Mouse (Mus musculus) gastrocnemius, postnatal 14 days (tissue): Measurements from ENCODE around the gene Pik3cd. TPM values are rescaled to one million over a fixed set of nuclear protein-coding genes. Genes with fewer than 3 reads are reported as not detected.
A peak's percentile ranks its signal among the peaks of the same experiment; 100 is the strongest.

Source experiments
- DNase-seq: peaks from one replicate; pipeline ENCODE4 v3.0.0; 2021; ENCODE audit warnings: mixed read lengths
- intact Hi-C: fragments of 180-260 bp; cut with DNase I; formaldehyde crosslinking; loops from one replicate; pipeline ENCODE4 v1.15.1; 2025; ENCODE audit warnings: low total_unique reads
- total RNA-seq, 2 experiments: library from RNA; stranded (reverse); gene quantifications; 2 replicates each; pipeline ENCODE4 v1.2.3; 2021

The Pik3cd gene
- total RNA-seq, 2 experiments from 2014 or later: 10.1 to 12.6 TPM

DNA sequence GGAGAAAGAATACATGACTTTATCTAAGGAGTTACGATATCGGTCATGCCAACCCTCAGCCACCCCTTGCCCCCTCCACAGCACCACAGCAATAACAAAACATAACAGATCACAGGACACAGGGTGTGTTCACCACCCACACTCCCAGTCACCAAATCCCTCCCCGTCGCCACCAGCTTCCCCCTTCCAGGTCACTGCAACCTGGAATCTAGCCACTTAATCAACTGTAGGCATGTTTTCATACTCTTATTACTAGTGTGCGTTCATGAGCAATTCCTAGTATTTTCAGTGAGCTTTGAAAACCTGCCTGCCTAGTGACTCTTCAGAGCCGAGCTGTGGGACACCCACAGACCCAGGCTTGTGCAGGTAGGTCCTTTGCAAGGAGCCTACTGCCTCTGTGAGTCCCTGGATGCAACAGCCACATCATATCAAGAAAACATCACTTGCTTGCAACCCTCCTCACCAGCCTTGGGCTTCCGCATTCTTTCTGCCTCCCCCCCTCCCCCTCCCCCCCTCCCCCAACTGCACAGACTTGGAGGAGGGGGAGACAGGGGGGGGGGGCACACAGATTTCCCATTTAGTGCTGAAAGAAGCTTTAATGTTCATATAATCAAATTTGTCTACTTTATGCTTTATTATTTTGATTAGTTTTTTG is 38.4 kb downstream of the Pik3cd start:
- DNase-seq: no peak
- intact Hi-C loops: loop anchor here (5.0 kb wide), 1 partner anchor 33 kb away; no protein-coding TSS in a partner anchor

DNA sequence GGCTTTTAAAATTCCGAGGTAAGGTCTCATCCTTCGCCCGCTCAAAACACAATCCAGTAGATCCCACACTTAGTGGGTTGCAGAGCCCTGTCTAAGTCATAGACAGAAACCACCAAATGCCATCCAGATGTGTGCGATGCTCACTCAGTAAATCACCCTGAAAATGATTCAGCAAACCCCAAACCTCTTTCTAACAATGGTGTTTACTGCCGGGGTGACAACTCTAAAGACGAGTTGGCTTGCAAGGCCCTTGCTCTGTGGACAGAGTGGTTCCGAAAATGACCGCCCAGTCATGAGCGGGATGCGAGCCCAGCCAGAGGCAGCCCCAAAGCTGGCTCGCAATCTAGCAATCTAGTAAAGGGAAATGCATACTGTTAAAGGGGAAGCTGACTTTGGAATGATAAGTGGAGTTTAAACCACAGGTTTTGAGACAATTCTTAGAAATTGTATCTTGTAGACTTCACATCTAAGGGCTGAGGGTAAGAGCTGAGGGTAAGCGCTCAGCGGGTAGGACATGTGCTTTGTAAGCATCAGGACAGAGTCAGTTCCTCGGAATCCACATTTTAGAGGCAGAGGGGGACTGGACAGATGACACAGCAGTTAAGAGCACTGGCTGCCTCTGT is 40.3 kb downstream of the Pik3cd start:
- no peak for DNase-seq
- intact Hi-C loops: loop anchor here (5.0 kb wide), 1 partner anchor 35 kb away; no protein-coding TSS in a partner anchor

DNA sequence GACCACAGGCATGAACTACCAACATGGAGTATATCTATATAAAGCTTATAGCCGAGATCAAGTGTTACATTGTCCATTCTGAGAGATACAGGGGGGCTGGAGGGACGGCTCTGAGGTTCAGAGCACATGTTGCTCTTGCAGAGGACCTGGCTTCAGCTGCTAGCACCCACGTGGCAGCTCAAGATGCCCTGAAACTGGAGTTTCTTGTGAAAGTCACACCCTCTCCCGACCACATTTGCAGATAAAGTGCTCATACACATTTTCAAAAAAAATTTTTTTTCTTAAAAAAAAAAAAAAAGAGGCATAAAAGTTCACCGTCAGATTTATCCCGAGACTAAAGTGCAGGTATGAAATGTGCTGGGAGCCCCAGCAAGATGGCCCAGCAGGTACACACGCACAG is 41.8 kb downstream of the Pik3cd start:
- intact Hi-C loops: loop anchor here (5.0 kb wide), 1 partner anchor 37 kb away; no protein-coding TSS in a partner anchor

DNA sequence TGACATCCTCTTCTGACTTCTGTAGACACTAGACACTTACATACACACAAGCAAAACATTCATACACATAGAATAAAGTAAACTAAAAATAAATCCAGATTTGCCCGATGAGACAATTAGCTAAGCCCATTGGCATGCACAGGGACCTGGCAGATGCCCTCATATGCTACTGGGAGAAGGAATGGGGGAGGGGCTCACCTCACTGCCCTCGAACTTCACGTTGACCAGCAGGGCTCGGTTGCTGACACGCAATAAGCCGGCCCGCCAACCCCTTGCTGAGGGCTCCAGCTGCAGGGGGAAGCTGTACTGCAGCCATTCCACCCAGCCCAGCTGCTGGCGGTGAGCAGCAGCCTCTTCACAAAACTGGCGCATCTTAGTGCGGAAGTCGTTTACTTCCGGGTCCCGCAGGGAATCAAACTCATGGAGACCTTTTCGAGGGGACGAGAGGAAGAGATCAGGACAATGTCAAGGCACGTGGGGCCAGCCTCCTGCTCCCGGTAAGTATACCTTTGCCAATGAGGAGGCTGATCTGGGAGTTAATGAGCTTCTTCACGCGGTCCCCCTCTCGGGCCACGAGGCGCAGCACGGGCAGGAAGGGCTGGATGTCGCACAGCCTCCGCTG is 42.8 kb downstream of the Pik3cd start:
- DNase-seq: no peak
- intact Hi-C loops: loop anchor here (2.0 to 5.0 kb wide), 2 partner anchors 38 to 51 kb away; no protein-coding TSS in a partner anchor

More for the DNA sequence above, 41.8 kb downstream of the Pik3cd start:
- DNase-seq: no peak

DNA sequence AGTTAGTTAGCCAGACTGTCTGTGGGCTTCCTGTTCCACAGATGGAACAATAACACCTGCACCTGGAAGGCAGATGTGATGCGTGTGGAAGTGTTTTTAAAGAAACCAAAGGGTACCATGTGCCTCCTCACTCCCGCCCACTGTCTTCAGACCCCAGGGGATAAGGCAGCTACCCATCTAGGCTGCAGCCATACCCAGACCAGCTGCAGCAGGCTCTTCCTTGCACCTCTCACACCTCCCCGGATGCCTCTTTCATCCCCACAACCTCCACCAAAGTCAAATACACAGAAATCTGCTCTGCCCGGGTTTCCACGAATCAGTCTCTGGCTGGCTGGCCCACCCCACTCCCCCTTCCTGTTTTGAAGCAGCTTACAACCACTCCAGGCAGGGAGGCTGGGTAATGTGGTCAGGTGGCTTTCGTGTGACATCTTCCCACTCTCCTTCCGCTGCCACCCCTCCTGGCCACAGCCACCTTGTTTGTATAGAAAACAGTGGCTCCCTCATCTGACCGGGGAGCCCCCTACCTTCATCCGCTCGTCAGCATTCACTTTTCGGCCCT is 44.4 kb downstream of the Pik3cd start:
- intact Hi-C loops: loop anchor here (2.0 kb wide), 1 partner anchor 53 kb away; no protein-coding TSS in a partner anchor
- no peak for DNase-seq

DNA sequence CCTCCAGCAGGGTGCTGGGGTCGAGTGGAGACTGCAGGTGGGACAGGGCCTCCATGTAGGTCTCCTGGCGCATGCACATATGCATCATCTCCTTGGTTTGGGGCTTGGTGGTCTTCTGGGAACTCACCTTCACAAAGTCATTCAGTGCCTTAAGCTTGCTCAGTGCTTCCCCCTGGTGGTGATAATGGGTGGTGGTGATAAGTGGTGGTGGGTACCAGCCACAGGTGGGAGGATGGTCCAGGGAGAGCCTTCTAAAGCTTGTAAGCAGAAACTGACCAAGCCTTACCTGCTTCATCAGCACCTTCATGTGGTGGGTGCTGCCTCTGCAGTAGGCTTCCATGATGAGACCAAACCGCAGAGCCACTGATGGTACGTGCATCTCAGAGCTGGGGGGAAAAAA is 48.1 kb downstream of the Pik3cd start:
- intact Hi-C loops: no loop called here
- no peak for DNase-seq

DNA sequence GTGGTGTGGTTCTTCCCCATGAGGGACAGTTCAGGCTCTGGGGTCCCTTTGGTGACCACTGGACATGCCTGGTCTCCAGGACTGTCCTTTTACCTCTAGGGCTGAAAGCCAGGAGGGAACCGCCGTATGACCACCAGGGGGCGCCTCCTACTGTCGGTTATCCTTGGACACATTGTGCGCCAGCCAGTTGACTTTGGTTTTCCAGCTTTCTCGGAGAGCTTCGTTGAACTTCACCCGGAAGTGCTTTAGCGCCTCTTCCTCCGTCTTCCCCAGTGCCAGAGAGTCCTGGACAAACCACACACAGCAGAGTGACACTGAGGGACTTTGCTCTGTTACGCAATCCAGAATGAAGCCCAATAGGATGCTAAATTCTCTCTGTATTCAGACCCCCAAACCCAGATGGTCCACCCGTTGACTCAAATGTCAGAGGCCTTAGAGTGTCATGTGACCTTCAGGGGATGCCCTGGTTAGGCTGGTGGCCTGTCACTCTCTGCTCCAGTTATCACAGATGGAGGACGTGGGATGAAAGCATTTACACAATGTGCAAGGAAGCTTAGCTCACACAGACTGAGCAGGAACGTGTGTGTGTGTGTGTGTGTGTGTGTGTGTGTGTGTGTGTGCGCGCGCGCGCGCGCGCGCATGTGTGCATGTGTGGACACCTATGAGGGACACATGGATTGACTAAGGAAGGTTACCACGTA is 51.7 kb downstream of the Pik3cd start:
- peak; percentile 87 for DNase-seq
- intact Hi-C loops: no loop called here

DNA sequence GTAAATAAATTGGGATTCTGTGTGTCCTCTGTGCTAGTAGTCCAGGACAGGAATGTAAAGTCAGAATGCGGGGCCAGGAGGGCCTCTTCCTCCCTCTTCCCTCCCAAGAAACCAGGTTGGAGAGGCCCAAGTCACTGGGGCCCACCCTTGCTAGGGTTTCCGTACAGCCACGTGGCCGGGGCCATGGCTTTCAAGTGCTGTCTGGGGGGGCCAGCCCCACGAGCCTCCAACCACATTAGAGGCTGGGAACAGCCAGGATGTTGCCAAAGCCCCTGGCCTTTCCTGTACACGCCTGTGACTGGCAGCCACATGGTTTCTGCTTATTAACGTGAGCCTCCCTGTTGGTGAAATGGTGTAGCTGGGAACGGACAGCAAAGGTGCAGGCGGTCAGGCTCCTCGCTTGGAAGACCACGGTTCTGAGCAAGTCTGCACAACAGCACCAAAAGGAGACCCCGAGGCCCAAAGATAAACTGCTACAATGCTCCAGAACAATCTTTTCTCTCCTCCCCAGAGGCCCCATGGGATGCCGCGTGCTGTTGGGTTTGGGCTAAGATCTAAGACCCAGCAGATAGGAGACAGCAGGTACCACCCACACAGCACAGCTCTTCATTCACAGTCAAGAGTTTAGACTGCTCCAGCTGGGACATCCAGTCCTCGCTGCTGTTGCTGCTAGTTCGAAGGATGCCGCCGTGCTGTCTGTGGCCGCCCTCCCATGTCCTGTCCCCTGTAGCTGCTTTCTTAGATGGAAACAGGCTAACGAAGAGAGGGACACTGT is 54.2 kb downstream of the Pik3cd start:
- intact Hi-C loops: no loop called here

DNA sequence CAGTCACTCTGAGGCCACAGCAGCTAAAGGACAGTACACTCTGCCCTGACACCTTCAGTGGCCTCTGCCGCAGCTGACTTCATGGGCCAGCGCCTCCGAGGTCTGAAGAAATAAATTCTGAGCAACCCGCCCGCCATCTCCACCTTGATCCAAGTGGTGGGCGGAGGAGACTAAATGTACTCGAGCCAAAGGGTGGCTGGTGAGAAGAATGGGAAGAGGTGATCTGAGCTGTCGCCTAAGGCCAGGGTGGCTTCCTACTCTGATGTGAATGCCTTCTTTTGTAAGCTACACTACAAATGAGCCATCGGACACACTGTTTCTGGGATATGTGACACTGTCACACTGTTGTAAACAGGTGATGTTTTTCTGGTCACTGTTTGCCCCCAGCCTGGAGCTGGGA is 56.6 kb downstream of the Pik3cd start:
- intact Hi-C loops: no loop called here
- DNase-seq: no peak

More for the DNA sequence above, 54.2 kb downstream of the Pik3cd start:
- DNase-seq: no peak

DNA sequence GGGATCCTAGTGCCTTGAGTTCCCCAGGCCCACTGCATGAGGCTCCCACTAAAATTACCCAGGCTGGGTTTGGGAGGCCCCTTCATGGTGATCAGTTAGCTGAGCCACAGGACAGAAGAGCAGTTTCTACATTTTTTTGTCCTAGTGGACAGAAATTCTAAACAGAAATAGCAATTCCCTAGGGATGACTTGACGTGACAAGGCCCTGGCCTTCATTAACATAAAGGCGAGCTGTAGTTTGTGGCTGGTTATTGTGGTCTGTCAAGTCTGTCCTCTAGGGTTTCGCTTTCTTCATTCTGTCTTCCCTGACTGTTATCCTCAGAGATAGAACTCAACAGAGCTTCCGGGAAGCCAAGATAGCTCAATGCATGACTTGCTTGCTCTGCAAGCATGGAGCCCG is 60.4 kb downstream of the Pik3cd start:
- no peak for DNase-seq
- intact Hi-C loops: no loop called here

DNA sequence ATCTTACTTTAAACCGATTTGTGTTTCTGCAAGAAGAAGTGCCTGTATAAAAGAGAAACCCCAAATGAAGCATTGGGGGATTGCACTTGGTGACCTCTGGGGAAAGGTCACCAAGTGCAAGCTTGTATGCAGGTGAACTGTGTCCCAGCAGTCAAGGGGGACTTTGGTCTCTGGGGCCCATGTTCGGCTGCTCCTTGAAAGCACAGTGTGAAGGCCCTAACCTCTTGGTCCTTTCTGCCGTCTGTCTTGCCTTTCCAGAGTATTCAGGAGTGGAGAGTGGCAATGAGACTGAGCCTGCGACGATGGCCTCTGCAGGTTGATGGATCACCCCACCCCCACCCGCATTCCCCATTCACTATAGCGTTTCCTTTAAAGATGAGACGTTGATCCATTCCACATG is 61.0 kb downstream of the Pik3cd start:
- intact Hi-C loops: no loop called here
- no peak for DNase-seq

DNA sequence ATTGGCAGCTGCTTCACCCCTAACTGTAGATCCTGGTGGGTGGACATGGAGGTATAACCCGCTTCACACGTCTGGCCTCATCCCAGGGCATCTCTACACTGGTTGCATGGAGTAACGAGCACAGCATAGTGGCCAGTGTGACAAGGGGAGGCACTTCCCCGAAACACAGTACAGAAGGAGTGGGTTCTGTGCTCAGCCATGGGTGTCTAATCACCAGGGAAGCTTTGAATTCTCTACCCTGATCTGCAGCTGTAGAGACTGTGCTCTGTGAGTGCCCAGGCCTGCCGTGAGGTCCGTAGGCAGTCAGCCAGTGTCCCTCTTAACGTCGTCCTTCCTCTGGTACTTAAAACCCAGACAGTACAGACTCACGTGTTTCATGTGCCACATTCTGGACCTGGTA is 61.5 kb downstream of the Pik3cd start:
- no peak for DNase-seq
- intact Hi-C loops: no loop called here

DNA sequence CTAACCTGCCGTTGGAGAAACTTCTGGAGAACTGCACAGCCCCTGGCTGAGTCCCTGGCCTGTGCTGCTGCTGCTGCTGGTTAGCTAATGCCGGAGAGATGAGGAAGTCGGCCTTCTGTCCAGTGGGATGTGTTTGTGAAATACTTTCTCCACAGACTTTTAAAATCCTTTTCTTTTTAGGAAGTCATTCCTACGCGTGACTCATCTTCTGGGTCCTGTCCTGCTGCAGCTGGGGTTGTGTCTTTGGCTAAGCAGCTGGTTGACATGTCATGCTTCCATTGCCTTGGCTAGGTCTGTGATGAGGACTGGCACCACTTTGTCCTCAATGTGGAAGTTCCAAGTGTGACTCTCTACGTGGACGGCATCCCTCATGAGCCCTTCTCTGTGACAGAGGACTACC is 64.4 kb downstream of the Pik3cd start:
- peak; percentile 34 for DNase-seq
- intact Hi-C loops: no loop called here

DNA sequence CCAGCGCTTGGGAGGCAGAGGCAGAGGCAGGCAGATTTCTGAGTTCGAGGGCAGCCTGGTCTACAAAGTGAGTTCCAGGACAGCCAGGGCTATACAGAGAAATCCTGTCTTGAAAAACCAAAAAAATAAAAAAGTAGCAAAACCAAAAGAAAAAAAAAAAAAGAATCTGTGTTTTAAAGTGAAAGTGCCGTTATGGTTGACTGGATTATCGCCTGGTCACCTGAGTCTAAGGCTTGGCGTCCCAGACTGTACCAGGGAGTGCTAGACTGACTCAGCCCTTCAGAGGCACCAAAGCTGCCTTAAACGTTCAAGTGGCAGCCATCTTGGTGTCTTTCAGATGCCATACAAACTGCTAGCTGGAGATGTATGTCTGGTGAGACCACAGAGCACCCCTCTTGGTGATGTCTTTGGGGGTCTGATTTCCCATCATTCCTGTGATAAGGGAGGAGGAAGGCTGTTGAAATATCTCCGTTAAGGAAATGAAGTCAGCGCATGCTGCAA is 66.4 kb downstream of the Pik3cd start:
- DNase-seq: no peak
- intact Hi-C loops: no loop called here

DNA sequence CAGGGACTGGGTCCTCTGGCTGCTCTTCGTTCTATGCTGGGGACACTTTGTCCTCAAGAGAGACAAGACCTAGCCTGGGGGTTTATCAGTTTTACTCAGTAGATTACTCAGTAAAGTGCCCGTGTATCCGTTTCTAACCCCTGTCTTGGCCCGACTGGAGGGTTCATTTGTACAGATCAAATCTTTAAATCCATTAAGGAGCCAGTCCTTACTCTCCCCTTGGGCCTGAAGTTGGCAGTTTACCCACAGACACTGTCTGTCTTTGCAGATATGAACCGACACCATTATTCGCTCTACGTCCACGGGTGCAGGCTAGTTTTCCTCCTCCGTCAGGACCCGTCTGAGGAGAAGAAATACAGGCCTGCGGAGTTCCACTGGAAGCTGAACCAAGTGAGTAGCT is 67.4 kb downstream of the Pik3cd start:
- no peak for DNase-seq
- intact Hi-C loops: no loop called here

DNA sequence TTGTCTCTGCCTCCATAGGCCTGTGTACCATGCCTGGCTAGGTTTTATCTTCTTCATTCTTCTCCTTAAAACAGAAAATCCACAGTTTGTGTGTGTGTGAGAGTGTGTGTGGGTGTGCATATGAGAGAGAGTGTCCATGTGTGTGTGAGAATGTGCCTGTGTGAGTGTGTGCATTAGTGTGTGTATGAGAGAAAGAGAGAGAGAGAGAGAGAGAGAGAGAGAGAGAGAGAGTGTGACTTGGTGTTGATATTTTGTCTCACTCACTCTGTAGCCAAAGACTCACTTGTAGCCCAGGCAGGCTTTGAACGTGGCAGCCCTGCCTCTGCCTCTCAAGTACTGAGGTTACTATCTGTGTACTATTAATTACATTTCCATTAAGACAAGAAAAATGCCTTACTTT is 68.2 kb downstream of the Pik3cd start:
- no peak for DNase-seq
- intact Hi-C loops: no loop called here

DNA sequence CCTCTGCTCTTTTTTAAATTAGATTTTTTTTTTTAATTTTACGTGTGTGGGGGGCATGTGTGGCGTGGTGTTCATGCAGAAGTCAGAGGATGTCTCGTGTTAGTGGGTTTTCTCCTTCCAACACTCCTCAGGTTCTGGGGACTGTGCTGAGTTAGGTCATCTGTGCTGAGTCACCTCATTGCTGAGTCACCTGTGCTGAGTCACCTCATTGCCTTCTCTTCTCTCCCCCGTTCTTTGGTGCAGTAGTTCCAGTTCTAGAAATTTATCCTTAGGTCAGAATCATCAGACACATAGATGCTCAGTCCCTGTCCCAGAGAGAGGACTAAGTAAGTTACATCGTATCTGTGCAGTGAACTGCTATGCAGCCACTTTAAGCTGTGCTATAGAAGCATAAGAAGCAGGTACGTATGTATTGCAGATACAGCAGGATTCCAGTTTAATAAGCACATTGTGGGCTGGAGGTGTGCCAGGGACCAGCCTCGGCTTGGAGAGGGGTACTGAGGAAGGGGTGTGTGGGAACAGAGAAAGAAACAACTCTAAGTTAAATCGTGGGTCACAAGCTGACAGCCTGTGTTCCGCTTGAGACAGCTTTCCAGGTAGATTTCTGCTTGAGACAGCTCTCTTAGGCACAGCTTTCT is 69.6 kb downstream of the Pik3cd start:
- no peak for DNase-seq
- intact Hi-C loops: no loop called here

DNA sequence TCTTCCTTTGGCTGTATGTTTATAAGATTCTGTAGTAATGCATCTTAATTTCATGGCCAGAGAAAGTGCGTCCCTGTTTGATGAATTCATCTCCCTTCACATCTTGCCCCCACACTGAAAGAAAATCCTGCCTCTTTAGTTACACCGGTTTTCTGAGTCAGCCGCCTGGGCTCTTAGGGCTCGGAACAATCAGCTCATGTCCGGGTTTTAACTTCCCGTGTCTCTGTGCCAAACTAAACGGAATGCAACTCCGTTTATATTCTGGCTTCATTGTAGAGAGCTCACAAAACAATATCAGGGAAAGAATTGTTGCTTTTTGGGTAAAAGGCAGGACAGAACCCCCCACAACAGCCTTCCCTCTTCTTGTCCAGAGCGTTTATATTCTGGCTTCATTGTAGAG is 73.6 kb downstream of the Pik3cd start:
- intact Hi-C loops: no loop called here
- no peak for DNase-seq

DNA sequence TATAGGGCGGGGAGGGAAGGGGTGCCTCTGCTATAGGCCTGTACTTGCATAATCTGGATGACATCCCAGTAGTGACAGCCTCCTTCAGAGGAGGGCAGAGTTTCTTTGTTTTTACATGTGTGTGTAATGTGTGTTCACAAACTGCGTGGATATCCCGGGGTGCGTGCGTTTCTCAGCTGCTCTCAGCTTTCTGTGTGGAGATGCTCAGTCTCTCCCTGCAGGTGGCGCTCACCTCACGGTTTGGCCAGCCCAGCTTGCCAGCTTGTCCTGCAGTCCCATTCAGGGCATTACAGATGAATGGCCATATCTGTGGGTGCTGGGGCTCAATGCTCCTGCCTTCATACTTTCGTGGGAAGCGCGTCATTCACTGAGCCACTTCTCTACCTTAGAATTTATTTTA is 74.0 kb downstream of the Pik3cd start:
- peak; percentile 61 for DNase-seq
- intact Hi-C loops: no loop called here
